Mouse (Mus musculus) megakaryocyte, embryonic 14.5 days (primary cell): Measurements from ENCODE around the gene Unc5cl.

Source experiments
- FLI1 ChIP-seq: IDR thresholded peaks from 2 replicates; pipeline ENCODE4 v1.6.1; 2012; ENCODE audit warnings: low read length, inconsistent platforms, mixed read lengths
- GATA1 ChIP-seq: IDR thresholded peaks from 3 replicates; pipeline ENCODE4 v1.6.1; 2012; ENCODE audit warnings: mixed read lengths, low read length, inconsistent platforms, borderline replicate concordance

- TF ChIP-seq GATA1 (no peak), FLI1 (no peak)
These were observed 90.7 kb downstream of the Unc5cl start for GRCm38 (mm10) chr17:48545223-48545943.
